Mouse (Mus musculus) heart, postnatal 0 days (tissue): ENCODE results near the gene Ndufv1.

Experiments
- CTCF ChIP-seq: IDR thresholded peaks from 2 replicates; pipeline ENCODE4 v1.5.1; 2016; ENCODE audit warnings: antibody characterized with exemption, control low read depth, low read depth
- EP300 ChIP-seq: IDR thresholded peaks from 2 replicates; pipeline ENCODE4 v1.6.1; 2016; ENCODE audit warnings: antibody characterized with exemption, low read depth

- no peak for TF ChIP-seq CTCF
- TF ChIP-seq EP300, result no peak
These were observed 36.7 kb downstream of the Ndufv1 start for GRCm38 (mm10) chr19:3975866-3976265.
